Mouse (Mus musculus): ENCODE data around the gene Igf2r. TPM values are rescaled to one million over a fixed set of nuclear protein-coding genes. Genes with fewer than 3 reads are reported as not detected.
"Not testable (repeated sequence)": the region's sequence is repeated elsewhere in the genome, so short reads cannot be mapped to it uniquely, and the experiment has no call there.

Igf2r gene
- polyA plus RNA-seq, 1 experiment: 24.8 TPM

GRCm38 (mm10) chr17:12684412-12684811, 85.1 kb downstream of the Igf2r start:
- Histone ChIP-seq H3K4me3 (ENCODE audit: insufficient read depth, low read depth, low read length) (no peak overlapping the region), H3K4me1 (ENCODE audit: control insufficient read depth, insufficient read depth, low read length) (no peaks in the 10 kb centered on the region), H3K36me3 (ENCODE audit: control insufficient read depth, insufficient read depth, low read length) (no peaks in the 10 kb centered on the region), H3K27ac (ENCODE audit: insufficient read depth, low read depth, low read length) (no peak overlapping the region), H3K27me3 (replicated peaks; ENCODE audit: control insufficient read depth, insufficient read depth, low read length) (no peaks in the 10 kb centered on the region)
- TF ChIP-seq CTCF (conservative IDR thresholded peaks at IDR 0.05; ENCODE audit: insufficient read depth, insufficient read length, low read depth, low read length) (no peak), POLR2A (IDR thresholded peaks at IDR 0.05; ENCODE audit: low read depth, low read length) (no peak)
- WGBS: 54% methylated on average over 4 of the region's 4 CpGs
- DNase-seq: peak; percentile 66

GRCm38 (mm10) chr17:12683582-12683981, 85.9 kb downstream of the Igf2r start:
- no peaks in the 10 kb centered on the region; the same call in 1 of the 2 replicates for H3K4me1 ChIP-seq (ENCODE audit: control insufficient read depth, insufficient read depth, low read length)
- WGBS: 81% methylated on average over 13 of the region's 13 CpGs
- H3K4me3 ChIP-seq (ENCODE audit: insufficient read depth, low read depth, low read length): no peak overlapping the region
- TF ChIP-seq CTCF (conservative IDR thresholded peaks at IDR 0.05; ENCODE audit: insufficient read depth, insufficient read length, low read depth, low read length) (no peak), POLR2A (IDR thresholded peaks at IDR 0.05; ENCODE audit: low read depth, low read length) (no peak)
- H3K27ac ChIP-seq (ENCODE audit: insufficient read depth, low read depth, low read length): no peak overlapping the region
- no peaks in the 10 kb centered on the region for H3K36me3 ChIP-seq (ENCODE audit: control insufficient read depth, insufficient read depth, low read length)
- no peak for DNase-seq
- H3K27me3 ChIP-seq (replicated peaks; ENCODE audit: control insufficient read depth, insufficient read depth, low read length): no peaks in the 10 kb centered on the region

DNA sequence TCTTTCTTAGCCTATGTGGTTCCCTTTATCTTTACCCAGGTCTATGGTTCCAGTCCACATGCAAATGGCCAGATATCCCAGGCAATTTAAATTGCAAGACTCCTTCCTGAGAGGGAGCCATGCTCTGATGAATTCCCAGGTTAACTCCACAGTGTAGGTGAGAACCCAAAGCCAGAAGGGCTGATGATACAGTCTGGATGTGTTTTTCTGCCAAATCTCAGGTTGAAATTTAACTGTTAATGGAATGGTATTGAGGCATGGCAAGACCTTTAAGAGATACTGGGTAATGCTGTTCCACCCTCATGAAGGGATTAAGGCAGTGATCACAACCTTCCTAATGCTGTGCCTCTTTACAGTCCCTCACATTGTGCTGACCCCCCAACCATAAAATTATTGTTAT, 91.2 kb downstream of the Igf2r start:
- DNase-seq: peak; percentile 84
- Histone ChIP-seq H3K27ac (ENCODE audit: insufficient read depth, low read depth, low read length) (no peak overlapping the region), H3K36me3 (ENCODE audit: control insufficient read depth, insufficient read depth, low read length) (no peaks in the 10 kb centered on the region), H3K4me3 (ENCODE audit: insufficient read depth, low read depth, low read length) (no peak overlapping the region), H3K27me3 (replicated peaks; ENCODE audit: control insufficient read depth, insufficient read depth, low read length) (no peaks in the 10 kb centered on the region), H3K4me1 (ENCODE audit: control insufficient read depth, insufficient read depth, low read length) (peaks cover 11% of the 10 kb centered on the region; the same call in 1 of the 2 replicates)
- TF ChIP-seq CTCF (conservative IDR thresholded peaks at IDR 0.05; ENCODE audit: insufficient read depth, insufficient read length, low read depth, low read length): no peak
- no peak for TF ChIP-seq POLR2A (IDR thresholded peaks at IDR 0.05; ENCODE audit: low read depth, low read length)

- Histone ChIP-seq H3K27ac (ENCODE audit: insufficient read depth, low read depth, low read length) (no peak overlapping the region), H3K36me3 (ENCODE audit: control insufficient read depth, insufficient read depth, low read length) (no peaks in the 10 kb centered on the region), H3K27me3 (replicated peaks; ENCODE audit: control insufficient read depth, insufficient read depth, low read length) (no peaks in the 10 kb centered on the region), H3K4me1 (ENCODE audit: control insufficient read depth, insufficient read depth, low read length) (peaks cover 15% of the 10 kb centered on the region; the same call in 1 of the 2 replicates), H3K4me3 (ENCODE audit: insufficient read depth, low read depth, low read length) (no peak overlapping the region)
- no peak for DNase-seq
- TF ChIP-seq POLR2A (IDR thresholded peaks at IDR 0.05; ENCODE audit: low read depth, low read length): no peak
- no peak for TF ChIP-seq CTCF (conservative IDR thresholded peaks at IDR 0.05; ENCODE audit: insufficient read depth, insufficient read length, low read depth, low read length)
Observed at GRCm38 (mm10) chr17:12677139-12677538, 92.3 kb downstream of the Igf2r start.

DNA sequence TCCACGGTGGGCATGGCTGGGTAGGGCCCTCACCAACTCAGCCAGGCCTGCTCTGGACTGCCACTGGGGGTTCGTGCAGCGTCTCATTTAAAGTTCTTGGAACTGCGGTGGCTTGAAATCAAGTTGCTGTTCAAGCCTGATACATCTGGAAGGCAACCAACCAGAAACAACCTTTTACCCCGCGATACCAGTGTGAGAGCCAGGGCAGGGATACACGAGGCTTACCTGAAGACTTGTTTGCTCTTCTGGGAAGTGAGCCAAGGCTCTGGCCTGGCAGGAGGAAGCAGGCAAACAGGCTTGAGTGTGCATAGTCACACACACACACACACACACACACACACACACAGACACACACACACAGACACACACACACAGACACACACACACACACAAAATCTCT, 93.8 kb downstream of the Igf2r start, which contains the start of gene Slc22a1:
Gene Slc22a1, minus strand, starts transcription at position 184 of the 400 bp plus-strand sequence.
- Histone ChIP-seq H3K27me3 (replicated peaks; ENCODE audit: control insufficient read depth, insufficient read depth, low read length) (no peaks in the 10 kb centered on the region), H3K36me3 (ENCODE audit: control insufficient read depth, insufficient read depth, low read length) (no peaks in the 10 kb centered on the region), H3K27ac (ENCODE audit: insufficient read depth, low read depth, low read length) (peak within 1 kb of the TSS; percentile 91), H3K4me3 (ENCODE audit: insufficient read depth, low read depth, low read length) (peak within 1 kb of the TSS; percentile 75), H3K4me1 (ENCODE audit: control insufficient read depth, insufficient read depth, low read length) (peaks cover 21% of the 10 kb centered on the region; the same call in 1 of the 2 replicates)
- peak; percentile 95 for DNase-seq
- 37% methylated on average over 7 of the region's 7 CpGs for WGBS
- TF ChIP-seq POLR2A (IDR thresholded peaks at IDR 0.05; ENCODE audit: low read depth, low read length): peak; percentile 86
- TF ChIP-seq CTCF (conservative IDR thresholded peaks at IDR 0.05; ENCODE audit: insufficient read depth, insufficient read length, low read depth, low read length): no peak

DNA sequence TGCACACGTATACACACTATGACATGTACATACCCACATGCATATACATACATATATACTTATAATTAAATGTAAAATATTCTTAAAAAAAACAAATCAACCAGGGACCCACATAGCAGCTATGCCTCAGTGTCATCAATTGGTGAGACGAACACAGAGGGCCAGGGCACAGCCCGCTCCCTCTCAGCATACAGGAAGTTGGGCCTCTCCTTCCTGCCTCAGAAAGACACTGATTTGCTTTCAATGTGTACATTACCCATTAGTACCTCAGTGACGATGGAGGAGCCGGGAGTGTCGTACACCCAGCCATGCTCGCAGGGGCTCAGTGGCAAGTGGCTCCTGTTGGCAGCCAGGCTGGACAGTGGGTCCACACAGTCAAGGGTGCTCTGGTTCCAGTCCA, 94.5 kb downstream of the Igf2r start:
- peaks cover 27% of the 10 kb centered on the region for H3K4me1 ChIP-seq (ENCODE audit: control insufficient read depth, insufficient read depth, low read length)
- H3K4me3 ChIP-seq (ENCODE audit: insufficient read depth, low read depth, low read length): peak overlapping the region; percentile 75
- WGBS: 56% methylated on average over 7 of the region's 7 CpGs
- H3K27ac ChIP-seq (ENCODE audit: insufficient read depth, low read depth, low read length): peak overlapping the region; percentile 91
- H3K36me3 ChIP-seq (ENCODE audit: control insufficient read depth, insufficient read depth, low read length); H3K27me3 ChIP-seq (replicated peaks; ENCODE audit: control insufficient read depth, insufficient read depth, low read length); DNase-seq: not testable (repeated sequence)

- Histone ChIP-seq H3K27ac (ENCODE audit: insufficient read depth, low read depth, low read length) (peak overlapping the region; percentile 86), H3K4me3 (ENCODE audit: insufficient read depth, low read depth, low read length) (peak overlapping the region; percentile 75)
- WGBS: 49% methylated on average over 3 of the region's 3 CpGs
Observed at GRCm38 (mm10) chr17:12673871-12674270, 95.6 kb downstream of the Igf2r start.

More at GRCm38 (mm10) chr17:12673871-12674270, 95.6 kb downstream of the Igf2r start:
- TF ChIP-seq POLR2A (IDR thresholded peaks at IDR 0.05; ENCODE audit: low read depth, low read length): no peak
- no peak for TF ChIP-seq CTCF (conservative IDR thresholded peaks at IDR 0.05; ENCODE audit: insufficient read depth, insufficient read length, low read depth, low read length)
- Histone ChIP-seq H3K27me3 (replicated peaks; ENCODE audit: control insufficient read depth, insufficient read depth, low read length) (no peaks in the 10 kb centered on the region), H3K36me3 (ENCODE audit: control insufficient read depth, insufficient read depth, low read length) (no peaks in the 10 kb centered on the region), H3K4me1 (ENCODE audit: control insufficient read depth, insufficient read depth, low read length) (peaks cover 30% of the 10 kb centered on the region)
- peak; percentile 71 for DNase-seq
